Mouse (Mus musculus) erythroblast, adult 5-6 weeks (primary cell): ENCODE results near the gene Dcst2. TPM values are rescaled to one million over a fixed set of nuclear protein-coding genes. Genes with fewer than 3 reads are reported as not detected.

Experiments
- ATAC-seq: replicated peaks from 2 replicates; pipeline ENCODE4 v1.8.0; 2016; ENCODE audit warnings: moderate number of reproducible peaks, mild to moderate bottlenecking, moderate TSS enrichment, inconsistent platforms; ENCODE audit not compliant: poor library complexity, low FRiP score, severe bottlenecking
- total RNA-seq, 2 experiments: library from RNA; stranded (forward) in 1 of 2; stranded (reverse) in 1 of 2; fragments of 150-400 nt in 1 of 2; fragments of 200-764, 138-1000 nt in 1 of 2; gene quantifications; 2 replicates each; pipeline versions ENCODE4 v1.2.3 to v1.2.4; 2015 to 2017; ENCODE audit warnings: low replicate concordance in 2 of 2

Dcst2 gene
- total RNA-seq, 2 experiments from 2014 or later: not detected

- ATAC-seq: no peak
These were observed 6.8 kb upstream of the Dcst2 start for GRCm38 (mm10) chr3:89354816-89355511.

- no peak for ATAC-seq
These were observed 6.3 kb upstream of the Dcst2 start for GRCm38 (mm10) chr3:89355512-89355902.

GRCm38 (mm10) chr3:89356029-89356428, 5.7 kb upstream of the Dcst2 start:
- no peak for ATAC-seq

GRCm38 (mm10) chr3:89359630-89360029, 2.1 kb upstream of the Dcst2 start:
- ATAC-seq: no peak

GRCm38 (mm10) chr3:89360237-89360636, 1.5 kb upstream of the Dcst2 start:
- no peak for ATAC-seq

- no peak for ATAC-seq
These were observed 2.9 kb downstream of the Dcst2 start for GRCm38 (mm10) chr3:89364631-89365030.

- ATAC-seq: no peak
These were observed 3.3 kb downstream of the Dcst2 start, which contains the start of gene Dcst1 for GRCm38 (mm10) chr3:89365153-89365485. Gene Dcst1, minus strand, starts transcription at chr3:89365253.

GRCm38 (mm10) chr3:89365486-89366414, 4.0 kb downstream of the Dcst2 start:
- ATAC-seq: no peak

GRCm38 (mm10) chr3:89367338-89367737, 5.6 kb downstream of the Dcst2 start:
- no peak for ATAC-seq

- no peak for ATAC-seq
These were observed 11.9 kb downstream of the Dcst2 start for GRCm38 (mm10) chr3:89373581-89374231.

- ATAC-seq: peak; percentile 4; the same call in 1 of the 2 replicates
These were observed 16.1 kb downstream of the Dcst2 start for GRCm38 (mm10) chr3:89377831-89378230.

- peak; percentile 68 for ATAC-seq
These were observed 16.8 kb downstream of the Dcst2 start for GRCm38 (mm10) chr3:89378394-89379067.

GRCm38 (mm10) chr3:89379388-89380131, 17.8 kb downstream of the Dcst2 start:
- ATAC-seq: no peak

GRCm38 (mm10) chr3:89380291-89380690, 18.5 kb downstream of the Dcst2 start:
- ATAC-seq: no peak

GRCm38 (mm10) chr3:89380711-89381110, 18.9 kb downstream of the Dcst2 start:
- no peak for ATAC-seq

GRCm38 (mm10) chr3:89381233-89381632, 19.5 kb downstream of the Dcst2 start:
- no peak for ATAC-seq

GRCm38 (mm10) chr3:89382033-89382882, 20.5 kb downstream of the Dcst2 start:
- ATAC-seq: no peak

GRCm38 (mm10) chr3:89382950-89383349, 21.2 kb downstream of the Dcst2 start:
- no peak for ATAC-seq
